ENCODE assay signal across 10 mouse cellular contexts in the genomic region with DNA sequence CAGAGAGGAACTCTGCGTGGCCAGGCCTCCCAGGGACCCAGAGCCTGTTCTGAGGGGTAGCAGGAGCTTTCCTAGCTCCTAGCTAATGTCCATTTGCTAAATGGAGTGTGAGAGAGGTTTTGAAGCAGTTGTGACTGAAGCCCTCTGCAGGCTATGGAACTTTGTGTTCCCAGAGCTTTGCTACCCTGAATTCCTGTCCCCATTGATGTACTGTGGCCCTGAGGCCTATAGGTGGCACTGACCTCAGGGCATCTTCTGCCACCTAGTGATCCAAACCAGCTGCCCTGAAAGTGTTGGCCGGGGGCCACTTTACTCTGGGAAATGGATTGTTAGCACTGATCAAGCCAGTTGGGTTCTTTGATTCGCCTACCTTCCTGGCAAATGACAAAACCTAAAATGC.
DNase-seq lines count a peak whose midpoint lies in the region; ATAC-seq and TF ChIP-seq lines count a peak whose summit lies in the region.
"Had no signal": no experiment of that assay in that cellular context is flagged by ENCODE, and none has a peak within 500 bp of the region (broad histone marks: within the 10 kb centered on the region; RNA-seq: fewer than 3 reads in every experiment).

No protein-coding gene starts in this region.

- no peak for TF ChIP-seq EP300 in liver, embryonic 14.5 days (IDR thresholded peaks at IDR 0.05; ENCODE audit: low read depth)

- 47% methylated on average over 3 of the region's 3 CpGs for WGBS in liver, embryonic 14.5 days (ENCODE audit: insufficient replicate concordance)
- 72% methylated on average over 3 of the region's 3 CpGs for WGBS in kidney, postnatal 0 days
- 55% methylated on average over 3 of the region's 3 CpGs for WGBS in hindbrain, embryonic 10.5 days

- DNase-seq in cerebellum, adult 18-20 months = peak; percentile 11 to 14
- no peak for DNase-seq in cerebellum, adult 11 months
- DNase-seq in liver, embryonic 14.5 days (ENCODE audit: low read depth in 3 of 3, low spot score in 3 of 3) = no peak
- no peak for DNase-seq in liver
- no peak for DNase-seq in kidney, postnatal 0 days (ENCODE audit: low spot score)
- DNase-seq in retina, embryonic 14.5 days (ENCODE audit: low spot score) = peak; percentile 37
- DNase-seq in frontal cortex, postnatal 10 days (ENCODE audit: low spot score in 2 of 2) = no peak
- no peak for DNase-seq in hindbrain, embryonic 10.5 days (ENCODE audit: low spot score)
- DNase-seq: thymus, adult 18-20 months had no signal

- ATAC-seq in liver, embryonic 14.5 days (ENCODE audit: insufficient read depth) = no peak
- ATAC-seq in kidney, postnatal 0 days (replicated peaks; ENCODE audit: low FRiP score, low read depth) = no peak

- no peaks in the 10 kb centered on the region for H3K36me3 ChIP-seq in liver, embryonic 14.5 days (replicated peaks; ENCODE audit: control insufficient read depth, insufficient read depth, low read depth)
- no peaks in the 10 kb centered on the region for H3K36me3 ChIP-seq in kidney, postnatal 0 days (ENCODE audit: insufficient read depth, low read length)
- no peaks in the 10 kb centered on the region for H3K36me3 ChIP-seq in hindbrain, embryonic 10.5 days

- no peaks in the 10 kb centered on the region for H3K9me3 ChIP-seq in liver, embryonic 14.5 days (ENCODE audit: control insufficient read depth, low read length)
- H3K9me3 ChIP-seq in kidney, postnatal 0 days (replicated peaks; ENCODE audit: low read length) = no peaks in the 10 kb centered on the region
- no peaks in the 10 kb centered on the region for H3K9me3 ChIP-seq in hindbrain, embryonic 10.5 days

- no peak overlapping the region for H3K9ac ChIP-seq in liver, embryonic 14.5 days (replicated peaks)
- H3K9ac ChIP-seq in kidney, postnatal 0 days (ENCODE audit: low read depth, low read length) = no peak overlapping the region

- no peaks in the 10 kb centered on the region for H3K27me3 ChIP-seq in liver, embryonic 14.5 days (ENCODE audit: control insufficient read depth, insufficient read depth, low read length)
- H3K27me3 ChIP-seq in kidney, postnatal 0 days (ENCODE audit: insufficient read depth, low read length) = no peaks in the 10 kb centered on the region
- H3K27me3 ChIP-seq in hindbrain, embryonic 10.5 days (ENCODE audit: insufficient read depth, poor library complexity, severe bottlenecking) = peaks cover 43% of the 10 kb centered on the region

- H3K27ac ChIP-seq in liver, embryonic 14.5 days = no peak overlapping the region
- H3K27ac ChIP-seq in kidney, postnatal 0 days = no peak overlapping the region
- no peak overlapping the region for H3K27ac ChIP-seq in hindbrain, embryonic 10.5 days
- H3K27ac ChIP-seq: macrophage had no signal

- H3K4me3 ChIP-seq in liver, embryonic 14.5 days (ENCODE audit: insufficient read depth in 1 of 2, low read depth in 2 of 2, low read length in 2 of 2) = no peak overlapping the region
- H3K4me3 ChIP-seq in kidney, postnatal 0 days (replicated peaks; ENCODE audit: low read depth, low read length) = no peak overlapping the region
- H3K4me3 ChIP-seq in hindbrain, embryonic 10.5 days = no peak overlapping the region

- peak; percentile 58 for TF ChIP-seq CTCF in liver, embryonic 14.5 days (IDR thresholded peaks at IDR 0.05; ENCODE audit: low read depth)
- peak; percentile 57 for TF ChIP-seq CTCF in kidney, postnatal 0 days (IDR thresholded peaks at IDR 0.05; ENCODE audit: low read depth)

- H3K4me2 ChIP-seq in liver, embryonic 14.5 days (ENCODE audit: low read depth) = no peak overlapping the region
- H3K4me2 ChIP-seq in kidney, postnatal 0 days (ENCODE audit: low read length) = no peak overlapping the region

- H3K4me1 ChIP-seq in liver, embryonic 14.5 days (replicated peaks; ENCODE audit: control insufficient read depth in 2 of 2, insufficient read depth in 2 of 2, low read length in 1 of 2) = no peaks in the 10 kb centered on the region
- H3K4me1 ChIP-seq in kidney, postnatal 0 days (replicated peaks; ENCODE audit: insufficient read depth, low read length) = no peaks in the 10 kb centered on the region
- peaks cover 19% of the 10 kb centered on the region for H3K4me1 ChIP-seq in hindbrain, embryonic 10.5 days (replicated peaks)

Comparison
In these comparisons a context has a peak if more than half of its experiments do, and no peak if none do; other contexts are left out.
1. DNase-seq: peak in cerebellum, adult 18-20 months (2 of 2) and retina, embryonic 14.5 days (single experiment); none in cerebellum, adult 11 months (single experiment), liver, embryonic 14.5 days (0 of 3), liver (single experiment), kidney, postnatal 0 days (single experiment), frontal cortex, postnatal 10 days (0 of 2) and hindbrain, embryonic 10.5 days (single experiment).